Mouse (Mus musculus): ENCODE results near the gene Leap2. TPM values are rescaled to one million over a fixed set of nuclear protein-coding genes. Genes with fewer than 3 reads are reported as not detected.

Gene Leap2
- polyA plus RNA-seq, 1 experiment from 2014 or later = 0.19 TPM

GRCm38 (mm10) chr11:53436338-53436737 lies 13.4 kb upstream of the Leap2 start:
- WGBS = 77% methylated on average over 6 of the region's 6 CpGs
- ATAC-seq (ENCODE audit: low FRiP score, low TSS enrichment) (no peak), DNase-seq (ENCODE audit: low spot score) (no peak)
- Histone ChIP-seq H3K36me3 (ENCODE audit: control insufficient read depth, insufficient read depth, low read length) (no peaks in the 10 kb centered on the region), H3K9ac (ENCODE audit: low read length) (no peak overlapping the region), H3K4me3 (ENCODE audit: low read depth, low read length) (no peak overlapping the region), H3K4me2 (replicated peaks; ENCODE audit: low read depth) (no peak overlapping the region), H3K27ac (replicated peaks) (no peak overlapping the region), H3K9me3 (ENCODE audit: control insufficient read depth, low read length) (no peaks in the 10 kb centered on the region), H3K4me1 (replicated peaks; ENCODE audit: control insufficient read depth, insufficient read depth) (no peaks in the 10 kb centered on the region), H3K27me3 (ENCODE audit: control insufficient read depth, insufficient read depth, low read length) (no peaks in the 10 kb centered on the region)
- TF ChIP-seq EP300 (optimal IDR thresholded peaks at IDR 0.05) = no peak
- TF ChIP-seq CTCF (IDR thresholded peaks at IDR 0.05; ENCODE audit: low read depth) = no peak

GRCm38 (mm10) chr11:53435504-53435903 lies 12.5 kb upstream of the Leap2 start:
- Histone ChIP-seq H3K4me1 (replicated peaks; ENCODE audit: control insufficient read depth, insufficient read depth) (no peaks in the 10 kb centered on the region), H3K27ac (replicated peaks) (no peak overlapping the region), H3K9me3 (ENCODE audit: control insufficient read depth, low read length) (no peaks in the 10 kb centered on the region), H3K36me3 (ENCODE audit: control insufficient read depth, insufficient read depth, low read length) (no peaks in the 10 kb centered on the region), H3K4me2 (replicated peaks; ENCODE audit: low read depth) (no peak overlapping the region), H3K27me3 (ENCODE audit: control insufficient read depth, insufficient read depth, low read length) (no peaks in the 10 kb centered on the region), H3K4me3 (ENCODE audit: low read depth, low read length) (no peak overlapping the region), H3K9ac (ENCODE audit: low read length) (no peak overlapping the region)
- TF ChIP-seq CTCF (IDR thresholded peaks at IDR 0.05; ENCODE audit: low read depth) (no peak), EP300 (optimal IDR thresholded peaks at IDR 0.05) (no peak)
- ATAC-seq (ENCODE audit: low FRiP score, low TSS enrichment) (no peak), DNase-seq (ENCODE audit: low spot score) (no peak)
- 79% methylated on average over 8 of the region's 8 CpGs for WGBS

GRCm38 (mm10) chr11:53433057-53433456 lies 10.1 kb upstream of the Leap2 start:
- Histone ChIP-seq H3K4me1 (replicated peaks; ENCODE audit: control insufficient read depth, insufficient read depth) (no peaks in the 10 kb centered on the region; the same call in 1 of the 2 replicates), H3K9me3 (ENCODE audit: control insufficient read depth, low read length) (no peaks in the 10 kb centered on the region), H3K27me3 (ENCODE audit: control insufficient read depth, insufficient read depth, low read length) (no peaks in the 10 kb centered on the region), H3K4me2 (replicated peaks; ENCODE audit: low read depth) (no peak overlapping the region), H3K9ac (ENCODE audit: low read length) (no peak overlapping the region), H3K36me3 (ENCODE audit: control insufficient read depth, insufficient read depth, low read length) (no peaks in the 10 kb centered on the region), H3K27ac (replicated peaks) (no peak overlapping the region), H3K4me3 (ENCODE audit: low read depth, low read length) (no peak overlapping the region)
- ATAC-seq (ENCODE audit: low FRiP score, low TSS enrichment) (no peak), DNase-seq (ENCODE audit: low spot score) (no peak)
- WGBS = 44% methylated on average over 6 of the region's 6 CpGs
- TF ChIP-seq EP300 (optimal IDR thresholded peaks at IDR 0.05) = no peak
- TF ChIP-seq CTCF (IDR thresholded peaks at IDR 0.05; ENCODE audit: low read depth) = no peak

- WGBS = 9% methylated on average over 9 of the region's 9 CpGs
These were observed 8.5 kb upstream of the Leap2 start for GRCm38 (mm10) chr11:53431347-53432056.

GRCm38 (mm10) chr11:53430670-53431346 lies 7.8 kb upstream of the Leap2 start, which contains the start of the genes Uqcrq and Gdf9:
Gene Uqcrq, minus strand, starts transcription at chr11:53430831.
Gene Gdf9, plus strand, starts transcription at chr11:53431023.
- Histone ChIP-seq H3K9ac (ENCODE audit: low read length) (peak within 1 kb of the TSS; percentile 87), H3K36me3 (ENCODE audit: control insufficient read depth, insufficient read depth, low read length) (no peaks in the 10 kb centered on the region), H3K4me1 (replicated peaks; ENCODE audit: control insufficient read depth, insufficient read depth) (no peaks in the 10 kb centered on the region; the same call in 1 of the 2 replicates), H3K27me3 (ENCODE audit: control insufficient read depth, insufficient read depth, low read length) (no peaks in the 10 kb centered on the region), H3K27ac (replicated peaks) (peak within 1 kb of the TSS; percentile 90), H3K9me3 (ENCODE audit: control insufficient read depth, low read length) (no peaks in the 10 kb centered on the region), H3K4me2 (replicated peaks; ENCODE audit: low read depth) (peak within 1 kb of the TSS; percentile 88), H3K4me3 (ENCODE audit: low read depth, low read length) (peak within 1 kb of the TSS; percentile 80)
- TF ChIP-seq CTCF (IDR thresholded peaks at IDR 0.05; ENCODE audit: low read depth) = no peak
- peak; percentile 69 for TF ChIP-seq EP300 (optimal IDR thresholded peaks at IDR 0.05)
- DNase-seq (ENCODE audit: low spot score) (peak; percentile 100), ATAC-seq (ENCODE audit: low FRiP score, low TSS enrichment) (peak; percentile 94)
- under 1% methylated on average over 44 of the region's 44 CpGs for WGBS

More at GRCm38 (mm10) chr11:53431347-53432056, 8.5 kb upstream of the Leap2 start:
- H3K4me2 ChIP-seq (replicated peaks; ENCODE audit: low read depth) = peak overlapping the region; percentile 88
- ATAC-seq (ENCODE audit: low FRiP score, low TSS enrichment) (peak; percentile 50; the same call in 1 of the 2 replicates), DNase-seq (ENCODE audit: low spot score) (no peak)
- H3K9ac ChIP-seq (ENCODE audit: low read length) = peak overlapping the region; percentile 54
- no peaks in the 10 kb centered on the region for H3K27me3 ChIP-seq (ENCODE audit: control insufficient read depth, insufficient read depth, low read length)
- H3K9me3 ChIP-seq (ENCODE audit: control insufficient read depth, low read length) = no peaks in the 10 kb centered on the region
- H3K4me1 ChIP-seq (replicated peaks; ENCODE audit: control insufficient read depth, insufficient read depth) = no peaks in the 10 kb centered on the region; the same call in 1 of the 2 replicates
- TF ChIP-seq CTCF (IDR thresholded peaks at IDR 0.05; ENCODE audit: low read depth) = no peak
- TF ChIP-seq EP300 (optimal IDR thresholded peaks at IDR 0.05) = no peak
- peak overlapping the region; percentile 67; the same call in 1 of the 2 replicates for H3K27ac ChIP-seq (replicated peaks)
- H3K36me3 ChIP-seq (ENCODE audit: control insufficient read depth, insufficient read depth, low read length) = no peaks in the 10 kb centered on the region
- H3K4me3 ChIP-seq (ENCODE audit: low read depth, low read length) = peak overlapping the region; percentile 80
